Mouse (Mus musculus) lung, embryonic 15.5 days (tissue): Measurements from ENCODE around the gene Trim60. TPM values are rescaled to one million over a fixed set of nuclear protein-coding genes. Genes with fewer than 3 reads are reported as not detected.
A peak's percentile ranks its signal among the peaks of the same experiment; 100 is the strongest.

Experiments
- ATAC-seq: fragments of 200-750 bp; cut with Nextera tagmentation; 2 replicates; pipeline ENCODE4 v1.8.0; 2017; ENCODE audit warnings: moderate number of reproducible peaks, borderline replicate concordance; ENCODE audit not compliant: low FRiP score, low TSS enrichment; ENCODE audit errors: extremely low read depth
- H3K27ac ChIP-seq: fragments of 300-500 bp; sonication (generic); 2 replicates; pipeline ENCODE4 v1.5.1; 2015; ENCODE audit warnings: moderate library complexity, mild to moderate bottlenecking, inconsistent platforms
- H3K27me3 ChIP-seq: fragments of 300-500 bp; sonication (generic); 2 replicates; pipeline ENCODE4 v1.6.1; 2015; ENCODE audit warnings: inconsistent platforms
- H3K36me3 ChIP-seq: fragments of 300-500 bp; sonication (generic); 2 replicates; pipeline ENCODE4 v1.6.1; 2015; ENCODE audit warnings: inconsistent platforms
- H3K4me1 ChIP-seq: fragments of 300-500 bp; sonication (generic); 2 replicates; pipeline ENCODE4 v1.6.1; 2015; ENCODE audit warnings: inconsistent platforms
- H3K4me2 ChIP-seq: fragments of 300-500 bp; sonication (generic); 2 replicates; pipeline ENCODE4 v1.6.1; 2015; ENCODE audit warnings: inconsistent platforms, mild to moderate bottlenecking, moderate library complexity
- H3K4me3 ChIP-seq: fragments of 300-500 bp; sonication (generic); 2 replicates; pipeline ENCODE4 v1.5.1; 2015; ENCODE audit warnings: mild to moderate bottlenecking, inconsistent platforms
- H3K9ac ChIP-seq: fragments of 300-500 bp; sonication (generic); 2 replicates; pipeline ENCODE4 v1.6.1; 2015; ENCODE audit warnings: inconsistent platforms
- H3K9me3 ChIP-seq: fragments of 300-500 bp; sonication (generic); 2 replicates; pipeline ENCODE4 v1.6.1; 2016; ENCODE audit warnings: inconsistent platforms
- WGBS: fragments of 180-500 bp; shearing (Covaris S2); methylation state at CpG from one replicate; pipeline ENCODE4 v1.1.7; 2015; 5-methylcytosine and 5-hydroxymethylcytosine counted together
- polyA plus RNA-seq: library from polyadenylated mRNA; unstranded; fragments of >200 nt; fragmentation: Nextera tagmentation; extraction: Ambion mirVana; gene quantifications from 2 replicates; pipeline ENCODE4 v1.2.1, GENCODE M21; 2015

The Trim60 gene
- not detected in 2 replicates for polyA plus RNA-seq

GRCm38 (mm10) chr8:65018423-65018822, at the start of gene Trim60, which contains the start of gene Trim61:
Gene Trim60, minus strand, starts transcription at chr8:65018584.
Gene Trim61, minus strand, starts transcription at chr8:65018523.
- Histone ChIP-seq H3K4me3 (no peak within 1 kb of the TSS), H3K4me2 (no peak within 1 kb of the TSS), H3K27me3 (no peaks in the 10 kb centered on the region), H3K9ac (no peak within 1 kb of the TSS), H3K9me3 (no peaks in the 10 kb centered on the region), H3K4me1 (no peaks in the 10 kb centered on the region), H3K27ac (no peak within 1 kb of the TSS), H3K36me3 (no peaks in the 10 kb centered on the region)
- 86% methylated on average over 8 of the region's 8 CpGs for WGBS
- ATAC-seq = no peak

- Histone ChIP-seq H3K4me2 (no peak overlapping the region), H3K27me3 (no peaks in the 10 kb centered on the region), H3K9me3 (no peaks in the 10 kb centered on the region), H3K36me3 (no peaks in the 10 kb centered on the region), H3K27ac (no peak overlapping the region), H3K9ac (no peak overlapping the region), H3K4me1 (no peaks in the 10 kb centered on the region), H3K4me3 (no peak overlapping the region)
- WGBS = 48% methylated on average over 10 of the region's 10 CpGs
- no peak for ATAC-seq
These were observed 49.5 kb upstream of the Trim60 start for GRCm38 (mm10) chr8:65067694-65068472.

- no peaks in the 10 kb centered on the region for H3K9me3 ChIP-seq
- H3K4me1 ChIP-seq = no peaks in the 10 kb centered on the region
- H3K4me2 ChIP-seq = no peak overlapping the region
- no peak overlapping the region for H3K9ac ChIP-seq
- H3K27me3 ChIP-seq = no peaks in the 10 kb centered on the region
- no peak for ATAC-seq
- H3K27ac ChIP-seq = no peak overlapping the region
- no peaks in the 10 kb centered on the region for H3K36me3 ChIP-seq
- WGBS = 90% methylated on average over 4 of the region's 4 CpGs
- H3K4me3 ChIP-seq = no peak overlapping the region
These were observed 48.6 kb upstream of the Trim60 start for GRCm38 (mm10) chr8:65067031-65067430.

GRCm38 (mm10) chr8:65065622-65066021, 47.2 kb upstream of the Trim60 start:
- 98% methylated on average over 3 of the region's 3 CpGs for WGBS
- no peak overlapping the region for H3K4me3 ChIP-seq

GRCm38 (mm10) chr8:65064071-65064470, 45.7 kb upstream of the Trim60 start:
- Histone ChIP-seq H3K4me3 (no peak overlapping the region), H3K9me3 (no peaks in the 10 kb centered on the region), H3K4me1 (no peaks in the 10 kb centered on the region), H3K36me3 (no peaks in the 10 kb centered on the region), H3K27me3 (no peaks in the 10 kb centered on the region), H3K27ac (no peak overlapping the region), H3K4me2 (no peak overlapping the region), H3K9ac (no peak overlapping the region)
- 66% methylated on average over 2 of the region's 2 CpGs for WGBS
- no peak for ATAC-seq

More at GRCm38 (mm10) chr8:65065622-65066021, 47.2 kb upstream of the Trim60 start:
- Histone ChIP-seq H3K36me3 (no peaks in the 10 kb centered on the region), H3K9me3 (no peaks in the 10 kb centered on the region), H3K4me2 (no peak overlapping the region), H3K27ac (no peak overlapping the region), H3K9ac (no peak overlapping the region), H3K27me3 (no peaks in the 10 kb centered on the region), H3K4me1 (no peaks in the 10 kb centered on the region)
- ATAC-seq = no peak

GRCm38 (mm10) chr8:65062195-65062594, 43.8 kb upstream of the Trim60 start:
- no peak overlapping the region for H3K4me3 ChIP-seq
- no peaks in the 10 kb centered on the region for H3K27me3 ChIP-seq
- no peaks in the 10 kb centered on the region for H3K36me3 ChIP-seq
- WGBS = 82% methylated on average over 4 of the region's 4 CpGs
- H3K4me1 ChIP-seq = no peaks in the 10 kb centered on the region
- H3K27ac ChIP-seq = no peak overlapping the region
- no peaks in the 10 kb centered on the region for H3K9me3 ChIP-seq
- no peak overlapping the region for H3K4me2 ChIP-seq
- H3K9ac ChIP-seq = no peak overlapping the region
- ATAC-seq = no peak

GRCm38 (mm10) chr8:65056722-65057121, 38.3 kb upstream of the Trim60 start:
- H3K36me3 ChIP-seq = no peaks in the 10 kb centered on the region
- H3K4me1 ChIP-seq = no peaks in the 10 kb centered on the region
- H3K9ac ChIP-seq = no peak overlapping the region
- H3K27ac ChIP-seq = no peak overlapping the region
- no peaks in the 10 kb centered on the region for H3K9me3 ChIP-seq
- H3K4me3 ChIP-seq = no peak overlapping the region
- 82% methylated on average over 4 of the region's 4 CpGs for WGBS
- ATAC-seq = no peak
- no peaks in the 10 kb centered on the region for H3K27me3 ChIP-seq
- H3K4me2 ChIP-seq = no peak overlapping the region

- WGBS = 77% methylated on average over 5 of the region's 5 CpGs
- Histone ChIP-seq H3K27me3 (no peaks in the 10 kb centered on the region), H3K9ac (no peak overlapping the region), H3K4me3 (no peak overlapping the region), H3K27ac (no peak overlapping the region), H3K9me3 (no peaks in the 10 kb centered on the region), H3K4me2 (no peak overlapping the region), H3K4me1 (no peaks in the 10 kb centered on the region), H3K36me3 (no peaks in the 10 kb centered on the region)
- ATAC-seq = no peak
These were observed 35.6 kb upstream of the Trim60 start for GRCm38 (mm10) chr8:65053968-65054367.

GRCm38 (mm10) chr8:65053554-65053953, 35.2 kb upstream of the Trim60 start:
- ATAC-seq = no peak
- no peak overlapping the region for H3K9ac ChIP-seq
- 89% methylated on average over 3 of the region's 3 CpGs for WGBS
- no peak overlapping the region for H3K27ac ChIP-seq
- no peaks in the 10 kb centered on the region for H3K27me3 ChIP-seq
- H3K4me1 ChIP-seq = no peaks in the 10 kb centered on the region
- H3K36me3 ChIP-seq = no peaks in the 10 kb centered on the region
- no peak overlapping the region for H3K4me2 ChIP-seq
- no peak overlapping the region for H3K4me3 ChIP-seq
- H3K9me3 ChIP-seq = no peaks in the 10 kb centered on the region

- Histone ChIP-seq H3K4me1 (0 out of 2 replicates have a peak, but pooled peaks cover 6% of the 10 kb centered on the region), H3K27me3 (no peaks in the 10 kb centered on the region), H3K4me2 (no peak overlapping the region), H3K4me3 (no peak overlapping the region), H3K36me3 (no peaks in the 10 kb centered on the region), H3K27ac (no peak overlapping the region), H3K9ac (no peak overlapping the region), H3K9me3 (no peaks in the 10 kb centered on the region)
- no peak for ATAC-seq
- 75% methylated on average over 4 of the region's 4 CpGs for WGBS
These were observed 29.4 kb upstream of the Trim60 start for GRCm38 (mm10) chr8:65047801-65048200.

- 92% methylated on average over 4 of the region's 4 CpGs for WGBS
- Histone ChIP-seq H3K36me3 (no peaks in the 10 kb centered on the region), H3K27me3 (no peaks in the 10 kb centered on the region), H3K9me3 (no peaks in the 10 kb centered on the region), H3K4me2 (no peak overlapping the region), H3K27ac (no peak overlapping the region), H3K4me3 (no peak overlapping the region), H3K4me1 (0 out of 2 replicates have a peak, but pooled peaks cover 6% of the 10 kb centered on the region), H3K9ac (no peak overlapping the region)
- no peak for ATAC-seq
These were observed 28.8 kb upstream of the Trim60 start for GRCm38 (mm10) chr8:65047193-65047592.

GRCm38 (mm10) chr8:65046565-65046964, 28.2 kb upstream of the Trim60 start:
- H3K4me2 ChIP-seq = peak overlapping the region; percentile 29; the same call in 1 of the 2 replicates
- WGBS = 39% methylated on average over 5 of the region's 5 CpGs
- peak; percentile 55; the same call in 1 of the 2 replicates for ATAC-seq

More at GRCm38 (mm10) chr8:65046565-65046964, 28.2 kb upstream of the Trim60 start:
- no peaks in the 10 kb centered on the region for H3K36me3 ChIP-seq
- H3K4me1 ChIP-seq = 0 out of 2 replicates have a peak, but pooled peaks cover 6% of the 10 kb centered on the region
- no peaks in the 10 kb centered on the region for H3K27me3 ChIP-seq
- no peak overlapping the region for H3K4me3 ChIP-seq
- no peak overlapping the region for H3K9ac ChIP-seq
- H3K27ac ChIP-seq = no peak overlapping the region
- no peaks in the 10 kb centered on the region for H3K9me3 ChIP-seq
